Mouse (Mus musculus) kidney, embryonic 16.5 days (tissue): Measurements from ENCODE around the gene Hmcn2. TPM values are rescaled to one million over a fixed set of nuclear protein-coding genes. Genes with fewer than 3 reads are reported as not detected.
A peak's percentile ranks its signal among the peaks of the same experiment; 100 is the strongest.

Source experiments
- ATAC-seq: fragments of 200-750 bp; cut with Nextera tagmentation; 2 replicates; pipeline ENCODE4 v1.8.0; 2017; ENCODE audit warnings: moderate TSS enrichment; ENCODE audit not compliant: low FRiP score, low TSS enrichment
- H3K27ac ChIP-seq: fragments of 300-500 bp; sonication (generic); 2 replicates; pipeline ENCODE4 v1.5.1; 2014; ENCODE audit warnings: low read length
- H3K27me3 ChIP-seq: fragments of 300-500 bp; sonication (generic); 2 replicates; pipeline ENCODE4 v1.6.1; 2014; ENCODE audit warnings: low read length, control low read depth, mixed read lengths; ENCODE audit not compliant: insufficient read depth
- H3K36me3 ChIP-seq: fragments of 300-500 bp; sonication (generic); 2 replicates; pipeline ENCODE4 v1.6.1; 2014; ENCODE audit warnings: low read length, control low read depth, mixed read lengths; ENCODE audit not compliant: insufficient read depth
- H3K4me1 ChIP-seq: fragments of 300-500 bp; sonication (generic); 2 replicates; pipeline ENCODE4 v1.6.1; 2014; ENCODE audit warnings: low read length, control low read depth, mixed read lengths; ENCODE audit not compliant: insufficient read depth
- H3K4me2 ChIP-seq: fragments of 300-500 bp; sonication (generic); replicated peaks from 2 replicates; pipeline ENCODE4 v1.6.1; 2014; ENCODE audit warnings: low read depth, low read length
- H3K4me3 ChIP-seq: fragments of 300-500 bp; sonication (generic); 2 replicates; pipeline ENCODE4 v1.5.1; 2014; ENCODE audit warnings: mild to moderate bottlenecking, low read length
- H3K9ac ChIP-seq: fragments of 300-500 bp; sonication (generic); replicated peaks from 2 replicates; pipeline ENCODE4 v1.6.1; 2014; ENCODE audit warnings: low read length
- H3K9me3 ChIP-seq: fragments of 300-500 bp; sonication (generic); 2 replicates; pipeline ENCODE4 v1.6.1; 2016; ENCODE audit warnings: low read length, control low read depth
- WGBS: fragments of 180-500 bp; shearing (Covaris S2); extraction: QIAGEN DNeasy Blood & Tissue Kit; methylation state at CpG from one replicate; pipeline ENCODE4 v1.1.7; 2014; 5-methylcytosine and 5-hydroxymethylcytosine counted together
- polyA plus RNA-seq: library from polyadenylated mRNA; unstranded; fragments of >200 nt; fragmentation: Nextera tagmentation; extraction: Ambion mirVana; gene quantifications from 2 replicates; pipeline ENCODE4 v1.2.1, GENCODE M21; 2015

The Hmcn2 gene
- polyA plus RNA-seq, 1 experiment from 2014 or later, result 0.34 TPM

DNA sequence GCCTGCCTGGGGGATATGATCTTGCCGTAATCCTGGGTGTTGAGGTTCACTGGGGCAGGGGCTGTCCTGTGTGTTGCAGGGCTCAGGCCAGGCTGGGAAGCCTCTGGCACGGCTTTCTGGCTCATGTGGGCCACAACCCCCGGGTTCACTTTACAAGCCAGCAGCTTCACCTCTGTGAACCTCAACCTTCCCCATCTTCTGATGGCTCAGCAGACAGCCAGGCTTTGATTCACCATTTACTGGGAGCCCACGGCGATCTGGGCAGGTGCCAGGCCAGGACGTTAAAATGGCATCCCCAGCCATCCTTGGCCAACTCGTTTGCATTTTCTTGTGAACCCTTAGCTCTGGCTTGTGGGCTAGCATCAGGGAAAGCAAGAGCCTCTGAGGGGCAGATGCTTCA, 155.3 kb downstream of the Hmcn2 start:
- no peaks in the 10 kb centered on the region for H3K36me3 ChIP-seq
- 22% methylated on average over 7 of the region's 7 CpGs for WGBS
- H3K9ac ChIP-seq, result peak overlapping the region; percentile 52
- no peaks in the 10 kb centered on the region for H3K9me3 ChIP-seq
- H3K4me1 ChIP-seq, result 0 out of 2 replicates have a peak, but pooled peaks cover 11% of the 10 kb centered on the region
- peak overlapping the region; percentile 84 for H3K4me2 ChIP-seq
- peak overlapping the region; percentile 51 for H3K4me3 ChIP-seq
- no peak overlapping the region for H3K27ac ChIP-seq
- ATAC-seq, result no peak
- peaks cover 9% of the 10 kb centered on the region; the same call in 1 of the 2 replicates for H3K27me3 ChIP-seq

DNA sequence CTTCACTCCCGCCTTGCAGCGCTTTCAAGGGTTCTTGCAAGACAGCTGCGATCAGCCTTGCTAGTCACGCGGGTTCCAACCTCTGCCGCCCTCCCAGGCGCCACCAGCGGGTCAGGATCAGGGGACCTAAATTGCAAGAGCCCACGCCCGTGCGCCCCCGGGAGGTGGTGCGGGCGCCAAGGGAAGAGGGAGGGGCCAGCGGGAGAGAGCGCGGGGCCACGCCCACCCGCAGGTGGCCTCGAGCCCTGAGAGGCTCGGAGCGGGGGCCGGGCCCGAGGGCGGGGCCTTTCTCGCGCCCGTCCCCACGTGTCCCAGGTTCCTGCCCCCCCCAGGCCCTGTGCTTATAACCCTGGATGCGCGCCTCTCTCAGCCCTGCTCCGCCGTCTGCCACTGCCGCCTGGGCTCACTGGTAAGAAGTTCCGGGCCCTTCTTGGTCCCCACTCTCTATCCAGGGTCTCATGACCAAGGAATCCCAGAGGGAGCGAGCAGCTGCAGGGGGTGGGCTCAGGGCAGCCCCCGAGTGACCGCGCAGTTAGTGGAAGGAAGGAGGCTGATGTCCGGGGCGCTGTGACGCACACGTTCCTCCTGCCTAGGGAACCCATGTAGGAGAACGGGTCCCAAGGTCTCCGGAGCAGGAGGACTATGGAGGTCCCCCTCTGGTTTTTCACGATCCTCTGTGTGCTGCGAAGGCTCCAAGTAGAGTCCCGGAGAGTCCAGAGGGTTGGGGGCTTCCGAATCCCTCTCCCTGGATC, 155.9 kb downstream of the Hmcn2 start, which contains the start of gene Ass1:
TSS of gene Ass1 (plus strand) at position 277 of the 752 bp plus-strand sequence.
- peak; percentile 83 for ATAC-seq
- peak within 1 kb of the TSS; percentile 51 for H3K4me3 ChIP-seq
- no peak within 1 kb of the TSS; the same call in 1 of the 2 replicates for H3K27ac ChIP-seq
- H3K9me3 ChIP-seq, result no peaks in the 10 kb centered on the region
- under 1% methylated on average over 38 of the region's 49 CpGs for WGBS
- H3K4me1 ChIP-seq, result 0 out of 2 replicates have a peak, but pooled peaks cover 11% of the 10 kb centered on the region
- H3K9ac ChIP-seq, result peak within 1 kb of the TSS; percentile 52
- peak within 1 kb of the TSS; percentile 84 for H3K4me2 ChIP-seq
- no peaks in the 10 kb centered on the region for H3K36me3 ChIP-seq
- peaks cover 9% of the 10 kb centered on the region; the same call in 1 of the 2 replicates for H3K27me3 ChIP-seq

DNA sequence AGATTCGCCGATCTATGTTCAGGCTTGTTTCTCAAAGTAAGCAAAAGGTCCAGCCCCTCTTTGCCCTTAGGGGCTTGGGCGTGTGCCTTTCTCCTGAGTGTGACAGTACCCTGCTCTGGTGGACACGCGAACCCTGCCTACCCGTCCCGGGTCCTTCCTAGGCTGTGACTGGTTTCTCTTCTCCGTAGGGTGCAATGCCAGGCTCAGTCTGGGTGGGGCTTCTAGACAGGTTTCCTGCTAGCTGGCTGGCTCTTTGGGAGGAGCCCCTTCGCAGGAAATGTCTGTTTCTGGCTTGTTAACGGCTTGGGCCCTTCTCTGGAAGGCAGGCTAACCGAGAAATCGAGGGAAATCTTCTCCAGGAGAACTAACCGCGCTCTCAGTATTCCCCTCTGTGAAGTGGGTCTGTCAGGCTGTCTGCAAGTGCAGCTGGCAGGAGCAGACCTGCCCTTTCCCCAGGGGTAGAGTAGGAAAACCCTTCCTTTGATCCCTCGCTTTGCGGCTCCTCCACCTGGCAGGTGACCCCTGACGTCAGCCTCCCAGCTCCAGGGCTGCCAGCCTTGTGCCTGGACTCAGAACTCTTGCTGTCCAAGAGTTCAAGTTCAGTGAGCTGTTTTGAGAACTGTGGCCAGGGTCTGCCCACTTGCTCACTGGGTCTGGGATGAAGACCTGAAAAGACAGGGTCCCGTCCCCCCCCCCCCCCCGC, 156.6 kb downstream of the Hmcn2 start:
- Histone ChIP-seq H3K9me3 (no peaks in the 10 kb centered on the region), H3K36me3 (no peaks in the 10 kb centered on the region), H3K27ac (no peak overlapping the region; the same call in 1 of the 2 replicates), H3K4me3 (peak overlapping the region; percentile 51), H3K4me2 (peak overlapping the region; percentile 84), H3K9ac (peak overlapping the region; percentile 52), H3K27me3 (peaks cover 9% of the 10 kb centered on the region; the same call in 1 of the 2 replicates), H3K4me1 (0 out of 2 replicates have a peak, but pooled peaks cover 11% of the 10 kb centered on the region)
- peak; percentile 49; the same call in 1 of the 2 replicates for ATAC-seq
- WGBS, result 10% methylated on average over 19 of the region's 19 CpGs

DNA sequence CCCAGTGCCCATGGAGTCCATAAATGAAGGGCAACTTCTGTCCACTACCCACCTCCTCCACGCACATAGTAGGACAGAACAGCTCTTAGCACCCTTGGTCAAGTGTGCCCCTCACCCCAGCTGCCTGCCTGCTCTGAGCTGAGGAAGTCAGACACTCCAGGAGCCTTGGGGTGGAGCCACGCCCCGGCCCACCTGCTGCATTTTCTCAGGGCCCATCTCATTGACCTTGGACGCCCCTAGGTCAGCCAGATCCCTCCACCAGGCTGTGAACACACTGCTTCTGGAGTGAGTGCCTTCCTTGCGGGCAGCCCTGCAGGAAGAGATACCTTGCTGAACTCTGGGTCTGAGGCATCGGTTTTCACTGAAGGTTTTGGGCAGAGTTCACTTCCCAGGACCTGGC, 157.4 kb downstream of the Hmcn2 start:
- Histone ChIP-seq H3K27me3 (peaks cover 9% of the 10 kb centered on the region; the same call in 1 of the 2 replicates), H3K4me2 (0 out of 2 replicates have a peak overlapping the region, but pooled peaks have one; percentile 20), H3K4me3 (no peak overlapping the region), H3K27ac (no peak overlapping the region), H3K36me3 (no peaks in the 10 kb centered on the region), H3K4me1 (0 out of 2 replicates have a peak, but pooled peaks cover 11% of the 10 kb centered on the region), H3K9me3 (no peaks in the 10 kb centered on the region), H3K9ac (no peak overlapping the region)
- ATAC-seq, result no peak
- WGBS, result 47% methylated on average over 6 of the region's 6 CpGs

DNA sequence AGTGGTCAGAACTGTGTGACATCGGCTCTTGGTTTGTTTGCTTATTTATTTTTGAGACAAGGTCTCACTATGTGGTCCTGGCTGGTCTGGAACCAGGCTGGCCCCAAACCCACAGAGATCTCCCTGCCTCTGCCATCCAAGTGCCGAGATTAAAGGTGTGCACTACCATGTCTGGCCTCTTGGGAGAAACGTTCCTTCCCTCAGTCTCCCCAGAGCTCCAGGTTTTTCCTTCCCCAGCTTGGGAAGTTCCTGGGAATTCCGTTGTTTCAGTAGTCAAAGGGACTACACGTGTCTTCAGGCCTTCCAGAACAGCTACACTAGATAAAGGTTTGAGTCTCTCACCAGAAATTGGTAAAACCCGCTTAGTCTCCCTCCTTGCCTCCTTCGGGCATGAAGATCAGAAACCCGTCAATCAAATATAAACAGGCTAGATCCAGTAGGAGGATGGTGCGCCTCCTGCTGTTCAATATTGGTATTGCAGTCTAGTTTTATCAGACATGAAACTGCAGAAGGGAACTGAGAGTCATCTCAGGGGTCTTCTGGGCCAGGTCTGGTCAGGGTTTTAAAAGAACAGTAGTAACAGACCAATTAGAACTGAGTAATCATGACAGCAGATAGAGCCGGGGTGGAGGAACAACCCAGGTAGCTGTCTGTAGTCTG, 158.3 kb downstream of the Hmcn2 start:
- Histone ChIP-seq H3K27ac (no peak overlapping the region), H3K4me2 (no peak overlapping the region), H3K4me1 (0 out of 2 replicates have a peak, but pooled peaks cover 11% of the 10 kb centered on the region), H3K36me3 (no peaks in the 10 kb centered on the region), H3K27me3 (peaks cover 9% of the 10 kb centered on the region; the same call in 1 of the 2 replicates), H3K9me3 (no peaks in the 10 kb centered on the region), H3K9ac (no peak overlapping the region), H3K4me3 (no peak overlapping the region)
- no peak for ATAC-seq
- WGBS, result 49% methylated on average over 10 of the region's 10 CpGs

DNA sequence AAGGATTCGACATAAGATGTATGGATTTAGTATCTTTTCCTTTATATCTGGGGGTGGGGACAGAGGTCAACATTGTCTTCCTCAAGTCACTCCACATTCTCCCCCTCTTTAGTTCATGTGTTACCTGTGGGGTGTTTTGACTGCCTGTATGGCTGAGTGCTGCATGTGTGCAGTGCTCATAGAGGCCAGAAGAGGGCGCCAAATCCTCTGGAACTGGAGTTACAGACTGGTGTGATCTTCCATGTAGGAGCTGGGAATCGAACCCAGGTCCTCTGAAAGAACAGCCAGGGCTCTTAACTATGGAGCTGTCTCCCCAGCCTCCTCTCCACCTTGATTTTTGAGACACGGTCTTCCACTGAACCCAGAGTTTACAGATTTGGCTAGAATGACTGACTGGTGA, 159.7 kb downstream of the Hmcn2 start:
- Histone ChIP-seq H3K9me3 (no peaks in the 10 kb centered on the region), H3K4me2 (no peak overlapping the region), H3K27me3 (peaks cover 9% of the 10 kb centered on the region; the same call in 1 of the 2 replicates), H3K4me1 (0 out of 2 replicates have a peak, but pooled peaks cover 11% of the 10 kb centered on the region), H3K4me3 (no peak overlapping the region), H3K27ac (no peak overlapping the region), H3K36me3 (no peaks in the 10 kb centered on the region), H3K9ac (no peak overlapping the region)
- ATAC-seq, result no peak
- 65% methylated on average over 4 of the region's 4 CpGs for WGBS

DNA sequence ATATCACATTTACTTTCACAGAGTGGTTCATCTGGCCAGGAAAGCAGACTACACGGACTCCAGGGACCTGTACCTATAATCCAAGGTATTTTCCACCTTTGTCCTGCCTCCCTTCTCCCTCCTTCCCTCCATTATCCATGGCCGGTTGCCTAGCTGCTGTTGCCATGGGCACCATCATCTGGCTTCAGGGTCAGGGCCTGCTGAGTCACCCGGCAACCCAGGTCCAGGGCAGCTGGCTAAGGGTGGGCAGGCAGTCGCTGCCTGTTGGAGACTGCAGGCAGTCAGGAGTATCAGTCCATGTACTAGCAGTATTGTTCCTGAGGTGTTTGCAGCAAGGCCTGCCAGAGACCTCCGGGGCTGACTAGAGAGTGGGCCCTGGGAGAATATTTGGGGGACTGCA, 160.5 kb downstream of the Hmcn2 start:
- H3K4me2 ChIP-seq, result no peak overlapping the region
- ATAC-seq, result no peak
- H3K9me3 ChIP-seq, result no peaks in the 10 kb centered on the region
- H3K27ac ChIP-seq, result no peak overlapping the region
- 0 out of 2 replicates have a peak, but pooled peaks cover 5% of the 10 kb centered on the region for H3K27me3 ChIP-seq
- H3K9ac ChIP-seq, result no peak overlapping the region
- no peaks in the 10 kb centered on the region for H3K36me3 ChIP-seq
- no peak overlapping the region for H3K4me3 ChIP-seq
- 71% methylated on average over 5 of the region's 5 CpGs for WGBS
- 0 out of 2 replicates have a peak, but pooled peaks cover 10% of the 10 kb centered on the region for H3K4me1 ChIP-seq

DNA sequence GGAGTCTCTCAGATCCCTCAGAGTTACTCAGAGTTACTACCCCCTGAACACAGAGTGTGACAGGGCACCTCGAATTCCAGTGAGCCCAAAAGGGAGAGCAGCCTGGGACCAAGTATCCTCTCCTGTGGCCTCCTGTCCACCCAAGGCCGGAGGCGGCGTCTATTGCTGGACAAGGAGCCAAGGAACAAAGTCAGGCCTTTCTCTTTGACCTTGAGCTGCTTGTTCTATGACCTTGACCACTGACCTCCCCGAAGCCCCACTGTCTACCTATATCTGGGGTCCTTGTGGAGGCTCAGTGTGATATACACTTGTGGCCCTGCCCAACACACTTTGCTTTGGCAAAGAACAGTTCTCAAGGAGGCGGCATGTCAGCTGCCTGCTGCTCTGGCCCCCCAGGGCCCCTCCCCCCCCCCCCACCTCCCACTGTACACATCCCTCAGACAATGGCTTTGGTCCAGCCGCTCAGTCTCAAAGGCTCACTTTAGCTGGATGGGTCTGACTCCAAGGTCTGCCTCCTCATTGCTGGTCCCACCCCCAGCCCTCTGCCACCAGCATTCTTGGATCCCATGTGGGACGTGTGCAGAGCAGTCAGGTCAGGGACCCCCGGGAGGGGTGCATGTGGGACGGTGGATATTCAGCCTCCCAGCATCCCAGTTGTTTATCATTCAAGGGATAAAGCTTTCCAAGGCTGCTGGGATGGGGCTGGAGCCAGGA, 162.0 kb downstream of the Hmcn2 start:
- WGBS, result 65% methylated on average over 10 of the region's 10 CpGs
- Histone ChIP-seq H3K4me1 (no peaks in the 10 kb centered on the region), H3K4me3 (no peak overlapping the region), H3K27me3 (peaks cover 5% of the 10 kb centered on the region; the same call in 1 of the 2 replicates), H3K36me3 (no peaks in the 10 kb centered on the region), H3K9me3 (no peaks in the 10 kb centered on the region), H3K4me2 (no peak overlapping the region), H3K9ac (no peak overlapping the region), H3K27ac (no peak overlapping the region)
- no peak for ATAC-seq
